Mouse (Mus musculus) olfactory bulb, adult 2 months (tissue): ENCODE measurements at regions not wholly inside any gene's neighbourhood (a gene's known extent, or its start where the extent isn't known, plus 50 kb on each side); places are given as distances from the start of the nearest gene placed in this dataset.

Source experiments
- CTCF ChIP-seq: fragments of 200-500 bp; IDR thresholded peaks from 2 replicates; pipeline ENCODE4 v1.5.1; 2012; ENCODE audit warnings: low read depth, mild to moderate bottlenecking, low read length, moderate library complexity; ENCODE audit not compliant: insufficient read depth
- POLR2A ChIP-seq: fragments of 200-500 bp; IDR thresholded peaks from 2 replicates; pipeline ENCODE4 v1.6.1; 2012; ENCODE audit warnings: mild to moderate bottlenecking, low read depth, low read length, moderate library complexity; ENCODE audit not compliant: insufficient read depth

- TF ChIP-seq POLR2A (no peak), CTCF (no peak)
Observed at GRCm38 (mm10) chr8:25343160-25343602, 519.0 kb upstream of the Adam5 start.
